Mouse (Mus musculus) kidney, adult 2 months (tissue): ENCODE measurements at regions not wholly inside any gene's neighbourhood (a gene's known extent, or its start where the extent isn't known, plus 50 kb on each side); places are given as distances from the start of the nearest gene placed in this dataset.

Experiments used
- DNase-seq: peaks from one replicate; pipeline ENCODE4 v3.0.0; 2021
- H3K27ac ChIP-seq: fragments of 200-500 bp; 2 replicates; pipeline ENCODE4 v1.5.1; 2012; ENCODE audit warnings: low read depth, low read length, control low read depth, inconsistent platforms; ENCODE audit not compliant: insufficient read depth
- H3K27me3 ChIP-seq: fragments of 200-500 bp; replicated peaks from 2 replicates; pipeline ENCODE4 v1.6.1; 2012; ENCODE audit warnings: mild to moderate bottlenecking, moderate library complexity, low read length, inconsistent platforms; ENCODE audit not compliant: control insufficient read depth, insufficient read depth
- H3K36me3 ChIP-seq: fragments of 200-500 bp; 2 replicates; pipeline ENCODE4 v1.6.1; 2012; ENCODE audit warnings: mild to moderate bottlenecking, moderate library complexity, low read length, inconsistent platforms; ENCODE audit not compliant: control insufficient read depth, insufficient read depth
- H3K4me1 ChIP-seq: fragments of 200-500 bp; 2 replicates; pipeline ENCODE4 v1.6.1; 2011; ENCODE audit warnings: low read length; ENCODE audit not compliant: control insufficient read depth, insufficient read depth
- H3K4me3 ChIP-seq: fragments of 200-500 bp; 2 replicates; pipeline ENCODE4 v1.5.1; 2011; ENCODE audit warnings: mild to moderate bottlenecking, low read depth, low read length, control low read depth; ENCODE audit not compliant: insufficient read depth
- CTCF ChIP-seq: fragments of 200-500 bp; conservative IDR thresholded peaks from 2 replicates; pipeline ENCODE4 v1.5.1; 2011; ENCODE audit warnings: low read depth, mild to moderate bottlenecking, control low read depth, low read length, moderate library complexity, mixed read lengths; ENCODE audit not compliant: insufficient read depth, insufficient read length
- POLR2A ChIP-seq: fragments of 200-500 bp; IDR thresholded peaks from one replicate; pipeline ENCODE4 v1.6.1; 2011; ENCODE audit warnings: low read depth, low read length, control low read depth
- WGBS: fragments of 180-500 bp; shearing (Covaris S2); methylation state at CpG from one replicate; pipeline ENCODE4 v1.1.7; 2018; 5-methylcytosine and 5-hydroxymethylcytosine counted together

GRCm38 (mm10) chr10:98434974-98435373 lies 479.2 kb upstream of the Atp2b1 start:
- Histone ChIP-seq H3K4me3 (no peak overlapping the region), H3K36me3 (no peaks in the 10 kb centered on the region), H3K4me1 (no peaks in the 10 kb centered on the region), H3K27me3 (no peaks in the 10 kb centered on the region), H3K27ac (no peak overlapping the region)
- no peak for DNase-seq
- TF ChIP-seq POLR2A (no peak), CTCF (no peak)
- 98% methylated on average over 3 of the region's 3 CpGs for WGBS

- WGBS, result 77% methylated on average over 2 of the region's 2 CpGs
- Histone ChIP-seq H3K36me3 (no peaks in the 10 kb centered on the region), H3K27me3 (no peaks in the 10 kb centered on the region), H3K27ac (no peak overlapping the region), H3K4me3 (no peak overlapping the region), H3K4me1 (no peaks in the 10 kb centered on the region)
- DNase-seq, result no peak
- no peak for TF ChIP-seq CTCF
- no peak for TF ChIP-seq POLR2A
Measured at GRCm38 (mm10) chr10:98461538-98461937, 452.7 kb upstream of the Atp2b1 start.

GRCm38 (mm10) chr10:98474581-98474980 lies 439.6 kb upstream of the Atp2b1 start:
- TF ChIP-seq CTCF (no peak), POLR2A (no peak)
- WGBS, result 90% methylated on average over 3 of the region's 3 CpGs
- H3K4me3 ChIP-seq, result no peak overlapping the region
- no peak overlapping the region for H3K27ac ChIP-seq
- H3K27me3 ChIP-seq, result no peaks in the 10 kb centered on the region
- no peak for DNase-seq
- H3K4me1 ChIP-seq, result no peaks in the 10 kb centered on the region
- H3K36me3 ChIP-seq, result no peaks in the 10 kb centered on the region

- no peaks in the 10 kb centered on the region for H3K27me3 ChIP-seq
- no peaks in the 10 kb centered on the region for H3K36me3 ChIP-seq
- TF ChIP-seq CTCF (no peak), POLR2A (no peak)
- H3K4me1 ChIP-seq, result no peaks in the 10 kb centered on the region
- DNase-seq, result no peak
- 60% methylated on average over 20 of the region's 20 CpGs for WGBS
- H3K4me3 ChIP-seq, result no peak overlapping the region
- H3K27ac ChIP-seq, result no peak overlapping the region
Measured at GRCm38 (mm10) chr10:98485751-98486681, 428.2 kb upstream of the Atp2b1 start.

GRCm38 (mm10) chr10:98494354-98494753 lies 419.9 kb upstream of the Atp2b1 start:
- TF ChIP-seq POLR2A (no peak), CTCF (peak; percentile 87)
- Histone ChIP-seq H3K4me1 (no peaks in the 10 kb centered on the region), H3K27ac (no peak overlapping the region), H3K36me3 (no peaks in the 10 kb centered on the region), H3K4me3 (no peak overlapping the region), H3K27me3 (no peaks in the 10 kb centered on the region)
- 10% methylated on average over 8 of the region's 8 CpGs for whole genome bisulfite sequencing
- DNase-seq, result peak; percentile 75

- no peak for DNase-seq
- Histone ChIP-seq H3K27me3 (no peaks in the 10 kb centered on the region), H3K27ac (no peak overlapping the region), H3K4me1 (no peaks in the 10 kb centered on the region), H3K36me3 (no peaks in the 10 kb centered on the region), H3K4me3 (no peak overlapping the region)
- TF ChIP-seq CTCF (no peak), POLR2A (no peak)
- WGBS, result 60% methylated on average over 4 of the region's 4 CpGs
Measured at GRCm38 (mm10) chr10:98496254-98496653, 418.0 kb upstream of the Atp2b1 start.

GRCm38 (mm10) chr10:98500315-98500714 lies 413.9 kb upstream of the Atp2b1 start:
- no peaks in the 10 kb centered on the region for H3K27me3 ChIP-seq
- H3K4me1 ChIP-seq, result no peaks in the 10 kb centered on the region
- no peaks in the 10 kb centered on the region for H3K36me3 ChIP-seq
- no peak overlapping the region for H3K27ac ChIP-seq
- H3K4me3 ChIP-seq, result no peak overlapping the region
- DNase-seq, result no peak
- 91% methylated on average over 4 of the region's 4 CpGs for WGBS
- TF ChIP-seq CTCF, result no peak
- TF ChIP-seq POLR2A, result no peak
